Mouse (Mus musculus) forebrain, embryonic 11.5 days (tissue): ENCODE measurements around the gene Kantr. TPM values are rescaled to one million over a fixed set of nuclear protein-coding genes. Genes with fewer than 3 reads are reported as not detected.

Experiments used
- ATAC-seq: fragments of 200-750 bp; cut with Nextera tagmentation; replicated peaks from 2 replicates; pipeline ENCODE4 v1.8.0; 2017; ENCODE audit warnings: moderate TSS enrichment; ENCODE audit not compliant: low FRiP score
- DNase-seq: peaks from one replicate; pipeline ENCODE4 v3.0.0-alpha.2; 2017; ENCODE audit warnings: low spot score
- H3K27ac ChIP-seq: fragments of 300-500 bp; sonication (generic); 2 replicates; pipeline ENCODE4 v1.5.1; 2014; ENCODE audit warnings: low read depth, low read length
- H3K27me3 ChIP-seq: fragments of 300-500 bp; sonication (generic); 2 replicates; pipeline ENCODE4 v1.6.1; 2014; ENCODE audit warnings: mild to moderate bottlenecking, low read length, mixed read lengths; ENCODE audit not compliant: control insufficient read depth, insufficient read depth
- H3K36me3 ChIP-seq: fragments of 300-500 bp; sonication (generic); 2 replicates; pipeline ENCODE4 v1.6.1; 2014; ENCODE audit warnings: mild to moderate bottlenecking, low read length, moderate library complexity, mixed read lengths; ENCODE audit not compliant: control insufficient read depth, insufficient read depth
- H3K4me1 ChIP-seq: fragments of 300-500 bp; sonication (generic); replicated peaks from 2 replicates; pipeline ENCODE4 v1.6.1; 2014; ENCODE audit warnings: low read length, mixed read lengths; ENCODE audit not compliant: control insufficient read depth, insufficient read depth
- H3K4me2 ChIP-seq: fragments of 300-500 bp; sonication (generic); 2 replicates; pipeline ENCODE4 v1.6.1; 2014; ENCODE audit warnings: low read depth, mild to moderate bottlenecking, low read length, moderate library complexity, mixed read lengths; ENCODE audit not compliant: severe bottlenecking
- H3K4me3 ChIP-seq: fragments of 300-500 bp; sonication (generic); 2 replicates; pipeline ENCODE4 v1.5.1; 2014; ENCODE audit warnings: low read depth, low read length
- H3K9ac ChIP-seq: fragments of 300-500 bp; sonication (generic); 2 replicates; pipeline ENCODE4 v1.6.1; 2014; ENCODE audit warnings: low read length
- H3K9me3 ChIP-seq: fragments of 300-500 bp; sonication (generic); 2 replicates; pipeline ENCODE4 v1.6.1; 2016; ENCODE audit warnings: low read length, mixed read lengths; ENCODE audit not compliant: control insufficient read depth
- WGBS: fragments of 180-500 bp; shearing (Covaris S2); extraction: QIAGEN DNeasy Blood & Tissue Kit; methylation state at CpG from one replicate; pipeline ENCODE4 v1.1.7; 2014; 5-methylcytosine and 5-hydroxymethylcytosine counted together
- polyA plus RNA-seq: library from polyadenylated mRNA; unstranded; fragments of >200 nt; fragmentation: Nextera tagmentation; extraction: Ambion mirVana; gene quantifications from 2 replicates; pipeline ENCODE4 v1.2.1, GENCODE M21; 2014

Kantr gene
- 16.6 and 19.5 TPM in 2 replicates for polyA plus RNA-seq

DNA sequence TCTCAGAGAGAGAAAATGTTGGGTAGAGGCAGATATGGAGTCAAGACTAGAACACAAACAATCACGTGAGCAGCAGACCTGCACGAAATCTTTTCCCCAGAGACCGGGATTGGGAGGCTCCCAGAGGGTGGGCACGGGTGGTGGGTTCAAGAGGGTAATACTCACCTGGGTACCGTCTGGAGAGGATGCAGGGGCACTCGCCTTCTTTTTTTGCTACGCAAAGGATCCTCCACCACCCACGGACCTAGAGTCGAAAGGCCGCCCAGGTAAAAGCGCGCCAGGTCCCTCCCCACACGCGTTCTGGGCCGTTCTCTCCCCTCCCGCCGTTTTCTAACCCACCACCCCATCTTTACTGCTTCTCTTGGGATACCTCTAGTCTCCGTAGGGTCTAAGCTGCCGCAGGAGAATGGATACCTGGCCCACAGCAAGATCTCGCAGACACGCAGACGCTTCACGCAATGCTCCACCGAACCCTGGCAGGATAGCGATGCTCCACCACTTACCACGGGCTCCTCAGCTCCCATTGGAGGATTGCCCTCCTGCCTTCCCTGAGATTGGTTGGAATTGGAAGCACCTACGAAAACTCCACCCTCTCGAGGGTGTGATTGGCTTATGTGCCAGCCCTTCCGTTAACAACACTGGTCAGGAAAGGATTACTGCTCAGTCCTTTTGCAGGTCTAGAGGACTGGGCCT, at the start of gene Kantr:
Kantr (minus strand) TSS at position 500 of the 693 bp plus-strand sequence.
- DNase-seq (peak; percentile 77), ATAC-seq (peak; percentile 99)
- peak within 1 kb of the TSS; percentile 60 for H3K4me2 ChIP-seq
- no peaks in the 10 kb centered on the region; the same call in 1 of the 2 replicates for H3K9me3 ChIP-seq
- H3K36me3 ChIP-seq, result no peaks in the 10 kb centered on the region
- no peaks in the 10 kb centered on the region; the same call in 1 of the 2 replicates for H3K4me1 ChIP-seq
- peaks cover 16% of the 10 kb centered on the region for H3K27me3 ChIP-seq
- H3K4me3 ChIP-seq, result peak within 1 kb of the TSS; percentile 49
- WGBS, result 11% methylated on average over 29 of the region's 29 CpGs
- H3K27ac ChIP-seq, result no peak within 1 kb of the TSS
- peak within 1 kb of the TSS; percentile 62 for H3K9ac ChIP-seq

DNA sequence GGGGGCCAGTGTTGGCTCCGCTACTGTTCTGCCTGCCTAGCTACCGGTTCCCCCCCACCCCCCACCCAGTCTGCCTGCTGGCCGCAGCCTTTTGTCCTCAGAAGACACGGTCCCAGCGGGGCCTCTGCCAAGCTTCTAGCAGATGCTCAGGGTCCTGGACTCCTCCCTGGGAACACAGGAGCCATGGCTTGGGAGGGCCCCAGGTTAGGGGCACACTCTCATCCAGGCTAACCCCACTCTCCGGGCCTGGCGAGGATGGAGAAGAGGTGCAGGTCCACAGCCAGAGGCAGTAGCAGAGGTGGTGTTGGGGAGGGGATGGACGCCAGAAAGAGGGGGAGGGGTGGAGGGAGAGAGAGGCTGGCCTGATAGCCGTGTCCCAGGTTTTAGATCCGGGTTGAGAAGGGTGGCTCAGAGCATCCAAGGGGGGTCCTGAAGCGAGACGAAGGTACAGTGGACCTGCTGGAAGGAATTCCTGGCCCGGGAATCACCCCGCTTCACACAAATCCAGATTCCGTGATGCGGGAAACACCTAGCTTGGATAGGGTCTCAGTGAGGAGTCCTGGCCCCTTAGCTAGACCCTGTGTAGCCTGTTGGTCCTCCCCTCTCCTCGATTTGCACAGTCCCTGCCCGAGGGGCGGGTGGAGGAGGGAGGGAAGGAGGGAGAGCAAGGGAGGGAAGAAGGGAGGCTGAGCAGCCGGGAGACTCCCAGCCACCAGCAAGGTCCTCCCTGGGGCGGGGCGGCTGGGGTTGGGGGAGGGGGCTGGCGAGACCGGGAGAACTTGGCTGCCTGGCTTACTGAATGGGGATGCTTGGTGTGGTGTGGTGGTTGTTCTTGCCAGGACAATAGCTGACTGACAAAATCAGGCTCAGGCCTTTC, 41.3 kb upstream of the Kantr start, which contains the start of gene Gpr173:
Gpr173 (minus strand) TSS at position 308 of the 877 bp plus-strand sequence.
- Histone ChIP-seq H3K4me2 (peak within 1 kb of the TSS; percentile 49), H3K9ac (peak within 1 kb of the TSS; percentile 66), H3K27me3 (peaks cover 29% of the 10 kb centered on the region), H3K9me3 (no peaks in the 10 kb centered on the region), H3K27ac (peak within 1 kb of the TSS; percentile 58; the same call in 1 of the 2 replicates), H3K4me3 (peak within 1 kb of the TSS; percentile 51), H3K4me1 (no peaks in the 10 kb centered on the region), H3K36me3 (no peaks in the 10 kb centered on the region)
- ATAC-seq (peak; percentile 97), DNase-seq (peak; percentile 89)
- 27% methylated on average over 21 of the region's 24 CpGs for WGBS

DNA sequence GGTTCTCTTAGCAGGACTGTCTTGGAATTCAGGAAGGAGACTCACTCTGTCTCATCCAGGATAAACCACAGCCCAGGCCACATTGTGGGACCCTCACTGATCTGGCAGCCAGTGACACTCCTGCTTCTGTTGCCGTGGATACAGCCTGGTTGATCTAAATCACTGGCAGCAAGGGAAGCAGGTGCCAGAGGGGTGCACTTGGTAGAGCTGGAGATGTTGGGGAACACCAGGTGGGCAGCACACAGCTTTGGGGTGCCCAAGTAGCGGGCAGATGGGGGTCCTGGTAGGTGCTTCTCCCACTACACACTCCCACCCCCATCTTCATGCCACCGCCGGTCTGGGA, 40.7 kb upstream of the Kantr start:
- DNase-seq (peak; percentile 52), ATAC-seq (peak; percentile 47)
- 19% methylated on average over 4 of the region's 4 CpGs for whole genome bisulfite sequencing
- no peaks in the 10 kb centered on the region for H3K9me3 ChIP-seq
- H3K27ac ChIP-seq, result 0 out of 2 replicates have a peak overlapping the region, but pooled peaks have one; percentile 58
- H3K27me3 ChIP-seq, result peaks cover 32% of the 10 kb centered on the region
- peak overlapping the region; percentile 51 for H3K4me3 ChIP-seq
- no peaks in the 10 kb centered on the region for H3K36me3 ChIP-seq
- H3K9ac ChIP-seq, result peak overlapping the region; percentile 66
- H3K4me2 ChIP-seq, result peak overlapping the region; percentile 49
- no peaks in the 10 kb centered on the region for H3K4me1 ChIP-seq

DNA sequence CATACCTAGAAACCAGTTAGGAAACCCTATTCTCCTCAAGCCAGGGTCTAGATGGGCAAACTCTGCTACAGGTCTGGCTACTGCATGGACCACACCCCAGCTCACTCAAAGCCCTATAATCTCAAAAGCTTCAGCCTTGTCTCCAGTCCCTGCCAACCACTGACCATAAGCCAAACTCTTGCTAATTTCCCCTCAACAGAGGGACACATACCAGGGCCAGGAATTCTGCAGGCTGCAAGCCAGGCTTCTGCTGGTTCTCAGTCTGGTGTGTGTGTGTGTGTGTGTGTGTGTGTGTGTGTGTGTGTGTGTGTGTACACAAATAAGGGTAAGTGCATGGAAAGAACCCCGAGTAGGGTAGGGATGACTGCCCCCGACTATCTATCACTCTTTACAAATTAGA, 39.1 kb upstream of the Kantr start:
- Histone ChIP-seq H3K4me2 (no peak overlapping the region), H3K27me3 (peaks cover 32% of the 10 kb centered on the region), H3K9me3 (no peaks in the 10 kb centered on the region), H3K27ac (no peak overlapping the region), H3K4me3 (no peak overlapping the region), H3K4me1 (no peaks in the 10 kb centered on the region), H3K36me3 (no peaks in the 10 kb centered on the region), H3K9ac (no peak overlapping the region)
- ATAC-seq (no peak), DNase-seq (no peak)
- WGBS, result 85% methylated on average over 2 of the region's 2 CpGs

DNA sequence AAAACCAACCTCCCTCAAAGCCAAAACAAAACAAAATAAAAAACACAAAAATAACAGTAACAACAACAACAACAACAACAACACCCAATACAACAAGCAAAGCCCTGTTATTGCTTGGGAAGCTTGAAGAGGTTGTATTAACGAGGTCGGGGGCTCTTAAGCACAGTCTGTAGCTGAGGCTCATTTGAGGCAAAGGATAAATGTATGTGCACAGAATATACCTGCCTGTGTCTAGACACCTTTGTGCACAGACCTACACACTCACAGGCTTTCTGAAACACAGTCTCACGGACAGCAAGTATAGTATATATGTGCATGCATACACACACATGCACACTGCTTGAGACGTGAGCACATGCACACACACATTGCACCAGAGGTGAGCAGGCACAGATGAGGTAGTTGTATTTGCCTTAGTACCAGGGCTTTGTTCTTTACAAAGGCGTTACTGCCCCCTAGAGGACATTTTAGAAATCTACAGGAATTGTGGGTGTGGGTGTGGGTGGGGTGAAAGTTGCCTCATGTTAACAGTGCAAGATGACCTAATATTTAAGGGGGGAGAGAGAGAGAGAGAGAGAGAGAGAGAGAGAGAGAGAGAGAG, 25.4 kb upstream of the Kantr start:
- WGBS, result 27% methylated on average over 5 of the region's 5 CpGs
- H3K4me3 ChIP-seq, result no peak overlapping the region
- ATAC-seq (peak; percentile 72), DNase-seq (no peak)
- H3K27ac ChIP-seq, result no peak overlapping the region
- H3K36me3 ChIP-seq, result no peaks in the 10 kb centered on the region
- H3K27me3 ChIP-seq, result peaks cover 10% of the 10 kb centered on the region; the same call in 1 of the 2 replicates
- H3K9ac ChIP-seq, result no peak overlapping the region
- H3K4me2 ChIP-seq, result no peak overlapping the region
- no peaks in the 10 kb centered on the region for H3K9me3 ChIP-seq
- no peaks in the 10 kb centered on the region for H3K4me1 ChIP-seq

DNA sequence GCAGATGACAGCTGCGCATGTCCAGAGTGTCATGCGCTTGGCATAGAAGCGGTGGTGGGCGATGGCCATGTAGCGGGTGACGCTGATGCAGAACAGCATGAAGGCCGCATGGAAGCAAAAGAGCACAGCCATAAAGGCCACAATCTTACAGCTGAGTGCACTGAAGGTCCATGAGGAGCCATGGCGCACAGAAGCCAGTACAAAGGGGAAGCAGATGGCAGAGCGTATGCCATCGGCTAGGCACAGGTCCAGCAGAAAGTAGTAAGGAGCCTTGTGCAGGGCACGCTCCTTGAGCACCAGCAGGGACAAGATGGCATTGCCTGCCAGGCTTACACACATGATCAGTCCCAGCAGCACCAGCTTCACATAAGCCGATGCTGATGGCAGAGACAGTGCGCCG, 19.7 kb upstream of the Kantr start:
- H3K9me3 ChIP-seq, result no peaks in the 10 kb centered on the region
- H3K4me2 ChIP-seq, result no peak overlapping the region
- no peak overlapping the region for H3K9ac ChIP-seq
- no peaks in the 10 kb centered on the region for H3K4me1 ChIP-seq
- H3K27me3 ChIP-seq, result peaks cover 33% of the 10 kb centered on the region
- no peak for DNase-seq
- H3K27ac ChIP-seq, result no peak overlapping the region
- 95% methylated on average over 14 of the region's 14 CpGs for WGBS
- no peak overlapping the region for H3K4me3 ChIP-seq
- no peak for ATAC-seq
- no peaks in the 10 kb centered on the region; the same call in 1 of the 2 replicates for H3K36me3 ChIP-seq

DNA sequence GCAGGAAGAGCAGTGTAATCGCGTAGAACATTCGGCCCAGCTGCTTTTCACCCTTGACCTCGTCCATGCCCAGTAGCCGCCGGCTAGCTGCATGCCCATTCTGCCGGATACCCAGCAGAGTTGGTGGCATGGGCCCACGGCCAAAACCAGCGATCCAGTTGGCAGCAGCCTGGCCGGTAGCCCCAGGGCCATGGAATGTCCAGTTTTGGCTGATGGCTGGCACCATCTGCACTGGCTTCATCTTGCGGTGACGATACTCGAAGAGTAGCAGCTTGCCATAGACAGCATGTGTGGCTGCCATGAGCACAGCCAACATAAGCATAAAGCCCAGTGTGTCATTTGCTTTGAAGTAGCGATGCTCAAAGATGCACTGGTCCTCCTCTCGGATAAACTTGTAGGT, 19.3 kb upstream of the Kantr start:
- H3K9ac ChIP-seq, result no peak overlapping the region
- H3K4me1 ChIP-seq, result no peaks in the 10 kb centered on the region
- no peak for DNase-seq
- no peak overlapping the region for H3K27ac ChIP-seq
- H3K9me3 ChIP-seq, result no peaks in the 10 kb centered on the region
- H3K4me2 ChIP-seq, result no peak overlapping the region
- no peak for ATAC-seq
- no peak overlapping the region for H3K4me3 ChIP-seq
- peaks cover 33% of the 10 kb centered on the region for H3K27me3 ChIP-seq
- 95% methylated on average over 15 of the region's 15 CpGs for WGBS
- H3K36me3 ChIP-seq, result no peaks in the 10 kb centered on the region; the same call in 1 of the 2 replicates

DNA sequence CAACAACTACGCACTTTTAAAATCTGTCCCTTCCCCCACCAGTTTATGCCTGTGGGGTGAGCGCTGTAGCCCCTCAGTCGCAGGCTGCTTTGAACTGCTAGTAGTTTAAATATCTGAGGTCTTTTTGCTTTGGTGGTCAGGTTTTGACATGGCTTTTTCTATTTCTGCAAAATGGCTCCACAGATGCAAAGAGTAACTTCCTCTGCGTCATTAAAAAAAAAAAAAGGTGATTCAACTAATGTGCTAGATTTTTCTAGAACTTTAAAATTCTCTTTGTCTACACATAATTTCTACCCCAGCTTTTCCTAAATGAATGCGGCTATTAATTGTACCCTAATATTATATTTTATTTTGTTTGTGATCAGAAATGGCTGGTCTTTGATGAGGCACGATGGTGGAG, 15.6 kb upstream of the Kantr start:
- Histone ChIP-seq H3K27ac (peak overlapping the region; percentile 70), H3K9ac (0 out of 2 replicates have a peak overlapping the region, but pooled peaks have one; percentile 32), H3K4me2 (peak overlapping the region; percentile 41; the same call in 1 of the 2 replicates), H3K4me3 (peak overlapping the region; percentile 55; the same call in 1 of the 2 replicates), H3K9me3 (no peaks in the 10 kb centered on the region), H3K27me3 (peaks cover 31% of the 10 kb centered on the region), H3K36me3 (no peaks in the 10 kb centered on the region; the same call in 1 of the 2 replicates), H3K4me1 (no peaks in the 10 kb centered on the region)
- 35% methylated on average over 6 of the region's 6 CpGs for WGBS
- DNase-seq (no peak), ATAC-seq (no peak)
